Mouse (Mus musculus) cortical plate, adult 2 months (tissue): ENCODE results near the gene Mrm1.

Source experiments
- CTCF ChIP-seq: fragments of 200-500 bp; IDR thresholded peaks from 2 replicates; pipeline ENCODE4 v1.5.1; 2011; ENCODE audit warnings: mild to moderate bottlenecking, control low read depth, low read length; ENCODE audit not compliant: insufficient read depth; ENCODE audit errors: extremely low read depth
- POLR2A ChIP-seq: fragments of 200-500 bp; IDR thresholded peaks from 2 replicates; pipeline ENCODE4 v1.6.1; 2011; ENCODE audit warnings: mild to moderate bottlenecking, low read length, control low read depth; ENCODE audit not compliant: insufficient read depth; ENCODE audit errors: extremely low read depth

DNA sequence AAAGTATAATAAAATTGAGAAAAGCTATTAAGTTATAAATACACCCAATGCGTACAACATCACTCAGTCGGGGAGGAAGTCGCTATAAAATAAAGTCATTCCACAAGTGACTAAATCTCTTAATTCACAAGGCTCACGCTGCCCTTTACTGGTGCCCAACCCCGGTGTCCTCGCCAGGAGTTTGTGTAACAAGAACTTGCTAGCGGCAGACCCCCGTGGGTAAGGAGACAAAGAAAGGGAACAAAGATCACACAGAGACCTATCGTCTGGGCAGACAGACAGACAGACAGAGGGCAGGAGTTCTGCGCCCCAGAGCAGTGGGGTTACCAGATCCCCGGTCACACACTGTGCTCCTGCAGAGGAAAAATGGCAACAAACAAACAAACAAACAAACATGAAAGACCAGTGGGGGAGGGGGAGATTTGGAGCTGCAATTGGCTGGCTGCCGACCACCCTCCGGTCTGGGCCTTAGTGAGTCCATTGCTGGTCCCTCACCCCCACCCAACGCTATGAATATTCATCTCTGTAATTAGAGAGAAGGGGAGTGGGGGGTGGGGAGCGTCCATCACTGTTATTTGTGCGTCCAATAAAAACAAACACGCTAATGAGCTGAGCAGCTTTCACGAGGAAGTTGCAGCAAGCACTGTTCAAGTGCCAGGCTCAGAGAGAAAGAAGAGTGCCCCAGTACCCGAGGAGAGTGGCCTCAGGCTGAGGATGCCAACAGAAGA lies 39.0 kb downstream of the Mrm1 start:
- no peak for TF ChIP-seq CTCF
- TF ChIP-seq POLR2A: no peak
